Mouse (Mus musculus) neural tube, embryonic 15.5 days (tissue): ENCODE measurements at regions not wholly inside any gene's neighbourhood (a gene's known extent, or its start where the extent isn't known, plus 50 kb on each side); places are given as distances from the start of the nearest gene placed in this dataset.

Experiments
- ATAC-seq: fragments of 200-750 bp; cut with Nextera tagmentation; 2 replicates; pipeline ENCODE4 v1.8.0; 2017; ENCODE audit warnings: mild to moderate bottlenecking, moderate TSS enrichment, moderate library complexity; ENCODE audit not compliant: low FRiP score
- H3K27ac ChIP-seq: fragments of 300-500 bp; sonication (generic); replicated peaks from 2 replicates; pipeline ENCODE4 v1.5.1; 2015; ENCODE audit warnings: mild to moderate bottlenecking, inconsistent platforms
- H3K27me3 ChIP-seq: fragments of 300-500 bp; sonication (generic); replicated peaks from 2 replicates; pipeline ENCODE4 v1.6.1; 2015; ENCODE audit warnings: inconsistent platforms
- H3K36me3 ChIP-seq: fragments of 300-500 bp; sonication (generic); 2 replicates; pipeline ENCODE4 v1.6.1; 2015; ENCODE audit warnings: inconsistent platforms
- H3K4me1 ChIP-seq: fragments of 300-500 bp; sonication (generic); 2 replicates; pipeline ENCODE4 v1.6.1; 2015; ENCODE audit warnings: inconsistent platforms
- H3K4me2 ChIP-seq: fragments of 300-500 bp; sonication (generic); 2 replicates; pipeline ENCODE4 v1.6.1; 2015; ENCODE audit warnings: inconsistent platforms, mild to moderate bottlenecking, moderate library complexity
- H3K4me3 ChIP-seq: fragments of 300-500 bp; sonication (generic); replicated peaks from 2 replicates; pipeline ENCODE4 v1.5.1; 2015; ENCODE audit warnings: mild to moderate bottlenecking, inconsistent platforms
- H3K9ac ChIP-seq: fragments of 300-500 bp; sonication (generic); replicated peaks from 2 replicates; pipeline ENCODE4 v1.6.1; 2015; ENCODE audit warnings: mild to moderate bottlenecking, inconsistent platforms
- H3K9me3 ChIP-seq: fragments of 300-500 bp; sonication (generic); replicated peaks from 2 replicates; pipeline ENCODE4 v1.6.1; 2016; ENCODE audit warnings: inconsistent platforms
- WGBS: fragments of 180-500 bp; shearing (Covaris S2); methylation state at CpG from one replicate; pipeline ENCODE4 v1.1.7; 2015; ENCODE audit warnings: mixed read lengths; 5-methylcytosine and 5-hydroxymethylcytosine counted together

GRCm38 (mm10) chr8:26833784-26834183, 143.3 kb upstream of the Zfp703 start:
- 51% methylated on average over 5 of the region's 5 CpGs for WGBS
- H3K27me3 ChIP-seq: peaks cover 17% of the 10 kb centered on the region
- no peak overlapping the region for H3K9ac ChIP-seq
- no peak overlapping the region for H3K4me3 ChIP-seq
- H3K4me1 ChIP-seq: peaks cover 5% of the 10 kb centered on the region; the same call in 1 of the 2 replicates
- H3K4me2 ChIP-seq: no peak overlapping the region
- no peak overlapping the region for H3K27ac ChIP-seq
- no peak for ATAC-seq
- H3K36me3 ChIP-seq: no peaks in the 10 kb centered on the region
- no peaks in the 10 kb centered on the region for H3K9me3 ChIP-seq

DNA sequence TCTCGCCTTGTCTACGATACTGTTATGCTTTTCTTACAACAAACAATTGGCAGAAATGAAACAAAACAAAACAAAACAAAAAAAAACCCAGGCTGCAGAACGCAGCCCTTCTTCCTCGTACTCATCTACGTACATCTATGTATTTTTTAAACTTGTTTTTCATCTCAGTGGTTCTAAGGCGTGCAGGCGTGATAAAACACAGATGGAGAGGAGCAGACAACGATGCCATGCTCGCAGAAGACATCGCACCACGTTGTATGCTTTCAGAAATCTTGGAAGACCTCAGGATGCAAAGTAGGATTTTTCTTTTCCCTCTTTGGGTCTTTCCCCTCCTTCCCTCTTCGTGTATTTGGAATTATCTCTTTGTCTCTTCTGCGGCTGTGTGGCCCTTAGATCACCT, 142.5 kb upstream of the Zfp703 start:
- H3K4me2 ChIP-seq: no peak overlapping the region
- H3K27me3 ChIP-seq: peaks cover 17% of the 10 kb centered on the region
- no peak for ATAC-seq
- H3K9ac ChIP-seq: no peak overlapping the region
- H3K4me1 ChIP-seq: peaks cover 5% of the 10 kb centered on the region; the same call in 1 of the 2 replicates
- H3K4me3 ChIP-seq: no peak overlapping the region
- 72% methylated on average over 13 of the region's 13 CpGs for whole genome bisulfite sequencing
- H3K36me3 ChIP-seq: no peaks in the 10 kb centered on the region
- no peaks in the 10 kb centered on the region for H3K9me3 ChIP-seq
- no peak overlapping the region for H3K27ac ChIP-seq

GRCm38 (mm10) chr8:26835076-26835475, 142.0 kb upstream of the Zfp703 start:
- Histone ChIP-seq H3K27me3 (peaks cover 17% of the 10 kb centered on the region), H3K27ac (no peak overlapping the region), H3K4me2 (no peak overlapping the region), H3K4me1 (peaks cover 5% of the 10 kb centered on the region; the same call in 1 of the 2 replicates), H3K36me3 (no peaks in the 10 kb centered on the region), H3K9me3 (no peaks in the 10 kb centered on the region), H3K4me3 (no peak overlapping the region), H3K9ac (no peak overlapping the region)
- ATAC-seq: no peak
- 36% methylated on average over 8 of the region's 8 CpGs for WGBS

DNA sequence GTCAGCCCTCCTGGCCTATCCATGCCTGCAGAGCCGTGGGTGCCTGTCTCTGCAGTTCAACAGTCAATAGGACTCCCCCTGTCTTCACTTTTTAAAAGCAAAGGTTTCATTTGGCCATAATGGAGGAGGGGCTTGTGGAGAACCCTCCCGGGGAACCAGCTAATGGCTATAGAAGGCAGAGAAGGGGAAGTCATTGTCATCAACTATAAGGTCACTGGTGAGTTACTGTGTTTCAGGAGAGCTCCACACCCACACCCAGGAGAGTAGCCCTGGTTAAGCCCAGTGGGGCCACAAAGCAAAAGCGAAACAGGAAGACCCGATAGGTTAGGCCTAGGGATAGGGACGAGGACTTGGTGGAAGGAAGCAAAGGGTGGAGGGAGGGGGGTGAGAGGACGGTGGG, 141.5 kb upstream of the Zfp703 start:
- WGBS: 48% methylated on average over 6 of the region's 6 CpGs
- no peak for ATAC-seq
- peaks cover 5% of the 10 kb centered on the region; the same call in 1 of the 2 replicates for H3K4me1 ChIP-seq

GRCm38 (mm10) chr8:26836552-26836951, 140.6 kb upstream of the Zfp703 start:
- H3K27ac ChIP-seq: no peak overlapping the region
- H3K4me1 ChIP-seq: peaks cover 5% of the 10 kb centered on the region; the same call in 1 of the 2 replicates
- H3K9me3 ChIP-seq: no peaks in the 10 kb centered on the region
- H3K27me3 ChIP-seq: peaks cover 17% of the 10 kb centered on the region
- no peak overlapping the region for H3K9ac ChIP-seq
- WGBS: 89% methylated on average over 7 of the region's 7 CpGs
- H3K4me3 ChIP-seq: no peak overlapping the region
- H3K36me3 ChIP-seq: no peaks in the 10 kb centered on the region
- H3K4me2 ChIP-seq: no peak overlapping the region
- ATAC-seq: no peak

More for the DNA sequence above, 141.5 kb upstream of the Zfp703 start:
- Histone ChIP-seq H3K9me3 (no peaks in the 10 kb centered on the region), H3K4me2 (no peak overlapping the region), H3K4me3 (no peak overlapping the region), H3K9ac (no peak overlapping the region), H3K36me3 (no peaks in the 10 kb centered on the region), H3K27me3 (peaks cover 17% of the 10 kb centered on the region), H3K27ac (no peak overlapping the region)

DNA sequence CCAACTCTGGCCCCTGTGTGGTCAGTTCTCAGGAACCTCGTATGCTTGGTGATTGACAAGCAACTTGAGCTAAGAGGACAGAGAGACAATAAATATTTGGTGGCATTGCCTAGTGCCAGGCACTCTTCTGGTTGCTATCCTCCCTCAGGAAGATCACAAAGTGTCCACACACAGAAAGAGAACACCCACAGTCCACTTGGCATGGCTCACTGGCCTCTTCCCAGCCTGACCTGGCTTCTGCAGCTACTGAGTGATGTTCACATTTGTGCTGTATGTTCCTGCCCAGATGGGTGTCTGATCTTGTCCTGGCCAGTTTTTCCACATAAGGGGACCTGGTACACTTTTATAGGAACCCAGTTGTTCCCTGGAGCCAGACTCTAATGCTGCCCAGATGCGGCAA, 136.8 kb upstream of the Zfp703 start:
- Histone ChIP-seq H3K27ac (no peak overlapping the region), H3K9me3 (no peaks in the 10 kb centered on the region), H3K27me3 (peaks cover 13% of the 10 kb centered on the region; the same call in 1 of the 2 replicates), H3K9ac (no peak overlapping the region), H3K36me3 (no peaks in the 10 kb centered on the region), H3K4me3 (no peak overlapping the region), H3K4me1 (no peaks in the 10 kb centered on the region), H3K4me2 (no peak overlapping the region)
- ATAC-seq: no peak
- WGBS: 44% methylated on average over 2 of the region's 2 CpGs

- Histone ChIP-seq H3K4me1 (no peaks in the 10 kb centered on the region), H3K4me3 (no peak overlapping the region), H3K4me2 (no peak overlapping the region), H3K27ac (no peak overlapping the region), H3K36me3 (no peaks in the 10 kb centered on the region), H3K9me3 (no peaks in the 10 kb centered on the region), H3K9ac (no peak overlapping the region), H3K27me3 (0 out of 2 replicates have a peak, but pooled peaks cover 8% of the 10 kb centered on the region)
- ATAC-seq: no peak
- 76% methylated on average over 12 of the region's 12 CpGs for WGBS
These were observed 136.1 kb upstream of the Zfp703 start for GRCm38 (mm10) chr8:26840745-26841680.

GRCm38 (mm10) chr8:26843714-26844113, 133.4 kb upstream of the Zfp703 start:
- WGBS: 63% methylated on average over 6 of the region's 6 CpGs
- no peaks in the 10 kb centered on the region for H3K9me3 ChIP-seq

GRCm38 (mm10) chr8:26844132-26844808, 132.9 kb upstream of the Zfp703 start:
- Histone ChIP-seq H3K9ac (no peak overlapping the region), H3K36me3 (no peaks in the 10 kb centered on the region), H3K4me3 (no peak overlapping the region), H3K4me1 (peaks cover 17% of the 10 kb centered on the region), H3K4me2 (no peak overlapping the region), H3K27ac (no peak overlapping the region), H3K9me3 (no peaks in the 10 kb centered on the region), H3K27me3 (peaks cover 7% of the 10 kb centered on the region; the same call in 1 of the 2 replicates)
- 31% methylated on average over 8 of the region's 8 CpGs for WGBS
- ATAC-seq: no peak

More at GRCm38 (mm10) chr8:26843714-26844113, 133.4 kb upstream of the Zfp703 start:
- ATAC-seq: no peak
- H3K4me3 ChIP-seq: no peak overlapping the region
- H3K27ac ChIP-seq: no peak overlapping the region
- peaks cover 7% of the 10 kb centered on the region; the same call in 1 of the 2 replicates for H3K27me3 ChIP-seq
- no peak overlapping the region for H3K4me2 ChIP-seq
- no peak overlapping the region for H3K9ac ChIP-seq
- H3K4me1 ChIP-seq: peaks cover 12% of the 10 kb centered on the region
- no peaks in the 10 kb centered on the region for H3K36me3 ChIP-seq

DNA sequence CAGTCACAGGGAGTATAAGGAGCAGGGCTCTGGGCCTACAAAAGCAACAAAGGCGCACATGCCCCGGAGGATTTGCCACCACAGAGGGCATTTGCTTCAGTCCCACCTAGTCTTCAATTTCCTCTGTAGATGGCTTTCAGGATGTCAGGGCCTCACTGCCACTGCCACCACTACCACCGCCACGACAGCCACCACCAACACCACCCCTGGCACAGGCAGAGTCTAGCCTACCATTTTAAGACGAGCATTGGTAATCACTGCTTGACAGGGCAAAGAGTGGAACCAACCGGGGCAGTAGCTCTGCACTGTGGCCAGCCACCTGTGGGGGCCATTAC, 132.3 kb upstream of the Zfp703 start:
- Histone ChIP-seq H3K4me1 (peaks cover 21% of the 10 kb centered on the region), H3K27ac (no peak overlapping the region), H3K27me3 (peaks cover 7% of the 10 kb centered on the region; the same call in 1 of the 2 replicates), H3K9me3 (no peaks in the 10 kb centered on the region), H3K9ac (no peak overlapping the region), H3K4me2 (no peak overlapping the region), H3K4me3 (no peak overlapping the region), H3K36me3 (no peaks in the 10 kb centered on the region)
- ATAC-seq: no peak
- WGBS: 79% methylated on average over 6 of the region's 6 CpGs

DNA sequence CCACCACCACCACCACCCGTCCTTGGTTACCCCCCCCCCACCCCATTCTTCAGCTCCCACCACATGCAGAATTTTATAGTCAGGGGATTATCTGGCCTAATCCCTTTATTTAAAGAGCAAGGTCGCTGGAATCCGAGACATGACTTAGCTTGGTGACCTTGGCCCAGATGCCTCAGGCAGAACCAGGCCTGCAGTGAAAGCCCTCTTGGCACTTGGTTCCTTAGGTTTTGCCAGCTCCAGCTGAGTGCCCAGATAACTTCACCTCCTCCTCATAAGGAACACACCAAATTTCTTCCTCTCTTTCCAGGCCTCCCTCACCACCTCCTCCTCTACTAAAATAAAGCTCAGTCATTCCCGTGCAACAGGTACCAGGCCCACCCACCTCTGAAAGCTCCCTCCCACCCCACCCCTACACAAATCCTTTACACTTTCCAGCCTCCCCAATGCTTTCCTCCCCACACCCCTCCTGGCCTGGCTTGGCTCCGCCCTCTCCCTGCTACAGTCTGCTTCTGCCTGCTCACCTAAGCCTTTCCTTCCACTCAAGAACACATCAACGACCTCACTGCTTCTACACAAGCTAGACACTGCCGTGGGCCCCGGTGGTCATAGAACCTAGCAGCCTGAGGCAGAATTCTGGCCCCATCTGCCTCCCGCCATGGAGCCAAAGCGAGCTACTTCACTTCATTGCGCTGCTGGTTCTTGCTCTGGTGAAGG, 131.5 kb upstream of the Zfp703 start:
- H3K9me3 ChIP-seq: no peaks in the 10 kb centered on the region
- 75% methylated on average over 11 of the region's 11 CpGs for WGBS
- H3K36me3 ChIP-seq: no peaks in the 10 kb centered on the region
- peaks cover 25% of the 10 kb centered on the region for H3K4me1 ChIP-seq
- no peak for ATAC-seq
- no peak overlapping the region for H3K4me3 ChIP-seq
- no peak overlapping the region for H3K4me2 ChIP-seq
- H3K9ac ChIP-seq: no peak overlapping the region
- H3K27me3 ChIP-seq: peaks cover 7% of the 10 kb centered on the region; the same call in 1 of the 2 replicates
- no peak overlapping the region for H3K27ac ChIP-seq
